Mouse (Mus musculus): Measurements from ENCODE around the gene Scg5.

The Scg5 gene

DNA sequence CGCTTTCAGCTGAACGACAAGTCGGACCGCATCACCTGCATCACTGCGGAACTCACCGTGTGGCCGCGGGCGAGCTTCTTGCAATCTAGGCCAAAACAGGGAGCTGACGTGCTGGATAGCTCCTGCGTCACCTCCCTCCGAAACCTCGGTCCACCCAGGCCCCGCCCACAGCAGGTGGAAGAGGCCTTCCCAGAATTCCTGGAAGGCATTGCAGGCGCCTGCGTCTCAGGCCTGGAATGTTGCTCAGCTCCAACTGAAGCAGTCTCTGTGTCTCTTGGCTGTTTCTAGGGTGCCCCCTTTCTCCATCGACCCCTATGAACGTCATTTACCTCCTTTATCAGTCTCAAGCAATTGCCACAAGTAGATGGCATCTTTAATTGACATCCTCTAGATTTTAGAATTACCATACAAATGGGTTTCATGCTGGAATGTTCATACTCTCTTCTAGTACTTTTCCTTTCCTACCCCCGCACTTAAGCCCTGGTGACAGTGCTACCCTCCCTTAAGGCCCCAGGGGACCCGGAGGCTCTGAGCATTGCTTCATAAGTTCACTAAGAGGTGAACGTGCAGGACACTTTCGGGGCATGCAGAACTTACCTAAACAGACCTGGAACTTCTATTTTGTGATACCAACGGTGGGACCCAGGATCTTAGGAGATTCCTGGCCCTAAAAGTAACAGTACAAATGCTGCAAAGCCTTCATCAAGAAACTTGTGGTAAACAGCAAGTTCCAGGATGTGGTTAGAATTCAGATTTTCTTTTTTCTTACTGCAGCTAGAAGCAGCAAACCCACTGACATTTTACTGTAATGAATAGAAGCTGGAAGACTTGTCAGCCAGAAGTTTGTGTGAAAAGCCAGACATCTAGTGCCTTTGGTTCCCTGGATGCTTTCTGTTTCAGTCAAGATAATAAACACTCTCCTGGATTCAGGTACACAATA lies at the start of gene Scg5:
Scg5 (minus strand) TSS at position 179 of the 940 bp plus-strand sequence.
- DNase-seq (ENCODE audit: low spot score in 2 of 2), result no peak

DNA sequence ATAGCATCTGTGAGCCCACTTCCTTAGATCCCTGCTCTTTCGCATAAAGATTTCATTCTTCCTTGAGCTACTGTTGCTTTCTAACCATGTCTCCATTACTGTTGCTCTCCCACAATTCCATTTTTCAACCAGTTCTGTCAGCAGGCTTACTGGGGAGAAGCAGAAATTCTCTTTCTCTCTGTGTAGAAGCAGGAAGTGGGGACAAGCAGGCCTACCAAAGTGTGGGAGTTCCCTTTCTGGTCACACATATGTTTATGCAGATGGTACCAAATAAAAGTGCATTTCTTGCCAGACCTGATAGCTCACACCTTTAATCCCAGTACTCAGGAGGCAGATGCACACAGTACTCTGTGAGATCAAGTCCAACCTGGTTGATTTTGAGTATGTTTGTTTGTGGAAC lies 41.2 kb upstream of the Scg5 start:
- no peak for DNase-seq (ENCODE audit: low spot score in 2 of 2)

- DNase-seq (ENCODE audit: low spot score in 2 of 2), result no peak
These were observed 39.5 kb upstream of the Scg5 start for GRCm38 (mm10) chr2:113868404-113868803.

GRCm38 (mm10) chr2:113866155-113866554 lies 37.2 kb upstream of the Scg5 start:
- no peak for DNase-seq (ENCODE audit: low spot score in 2 of 2)

GRCm38 (mm10) chr2:113849141-113849540 lies 20.2 kb upstream of the Scg5 start:
- no peak for DNase-seq (ENCODE audit: low spot score in 2 of 2)

DNA sequence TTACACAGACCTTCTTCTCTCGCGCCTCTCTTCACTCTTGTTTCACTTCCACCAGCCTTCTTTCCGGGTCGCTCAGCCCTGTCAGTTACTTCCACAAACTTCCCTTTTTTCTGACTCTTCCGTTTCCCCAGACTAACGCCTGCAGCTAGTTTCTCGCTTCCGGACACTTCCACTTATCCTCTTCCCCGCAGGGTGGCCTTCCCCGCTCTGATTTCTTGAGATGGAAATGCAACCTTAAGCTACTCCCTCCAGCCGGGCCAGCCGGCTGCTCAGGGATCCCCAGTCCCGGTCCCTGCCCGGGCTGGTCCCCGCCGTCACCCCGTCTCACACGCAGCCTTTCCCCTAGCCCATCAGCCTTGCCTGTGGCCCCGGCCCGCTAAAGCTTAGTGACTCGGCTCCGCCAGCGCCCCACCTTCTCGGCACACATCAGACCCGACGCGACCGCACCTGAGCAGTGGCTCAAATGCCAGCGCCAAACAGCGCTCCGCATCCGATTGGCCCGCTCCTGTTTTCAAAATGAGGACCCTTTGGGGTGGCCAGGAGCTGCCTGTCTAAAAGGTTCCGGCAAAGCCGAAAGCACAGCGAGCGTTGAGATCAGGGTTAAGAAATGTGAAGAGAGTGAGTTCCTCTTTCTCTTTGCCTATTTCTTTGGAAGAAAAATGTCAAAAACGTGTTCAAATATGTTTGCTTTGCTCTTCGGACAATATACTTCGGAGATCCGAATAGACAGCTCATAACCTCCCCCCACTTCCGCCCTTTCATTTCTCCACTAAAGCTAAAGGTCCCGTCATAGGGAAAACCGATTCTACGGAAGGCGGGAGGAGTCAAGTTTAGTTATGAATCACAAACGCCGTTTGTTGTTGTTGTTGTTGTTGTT lies 19.6 kb upstream of the Scg5 start, which contains the start of gene Arhgap11a:
Arhgap11a (minus strand) TSS at position 417 of the 877 bp plus-strand sequence.
- DNase-seq (ENCODE audit: low spot score in 2 of 2), result peak; percentile 88 to 94

DNA sequence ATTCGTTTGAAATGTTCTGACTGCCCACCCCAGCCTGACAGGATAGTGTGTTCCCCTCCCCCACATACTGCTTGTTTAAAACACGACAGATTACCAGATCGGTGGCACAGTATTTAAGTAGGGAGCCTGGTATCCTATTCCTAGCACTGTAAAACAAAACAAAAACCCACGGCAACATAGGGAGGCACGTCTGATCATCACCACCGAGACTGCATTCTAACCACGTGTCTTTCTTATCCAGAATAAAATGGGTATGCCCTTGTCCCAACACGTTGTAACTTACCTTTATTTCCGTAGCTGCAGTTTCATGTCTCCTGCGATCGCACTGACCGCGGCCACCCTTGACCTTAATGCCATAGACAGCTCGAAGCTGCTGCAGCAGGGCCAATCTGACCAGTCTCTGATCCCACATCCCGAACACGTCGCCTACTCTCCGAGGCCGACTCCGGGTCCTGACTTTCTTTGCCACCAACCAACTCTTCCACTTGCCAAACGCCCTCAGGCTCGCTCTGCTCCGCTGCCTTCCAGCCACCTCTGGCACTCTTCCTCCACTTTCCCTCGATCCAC lies 18.8 kb upstream of the Scg5 start:
- no peak for DNase-seq (ENCODE audit: low spot score in 2 of 2)

GRCm38 (mm10) chr2:113845081-113845480 lies 16.2 kb upstream of the Scg5 start:
- no peak for DNase-seq (ENCODE audit: low spot score in 2 of 2)

DNA sequence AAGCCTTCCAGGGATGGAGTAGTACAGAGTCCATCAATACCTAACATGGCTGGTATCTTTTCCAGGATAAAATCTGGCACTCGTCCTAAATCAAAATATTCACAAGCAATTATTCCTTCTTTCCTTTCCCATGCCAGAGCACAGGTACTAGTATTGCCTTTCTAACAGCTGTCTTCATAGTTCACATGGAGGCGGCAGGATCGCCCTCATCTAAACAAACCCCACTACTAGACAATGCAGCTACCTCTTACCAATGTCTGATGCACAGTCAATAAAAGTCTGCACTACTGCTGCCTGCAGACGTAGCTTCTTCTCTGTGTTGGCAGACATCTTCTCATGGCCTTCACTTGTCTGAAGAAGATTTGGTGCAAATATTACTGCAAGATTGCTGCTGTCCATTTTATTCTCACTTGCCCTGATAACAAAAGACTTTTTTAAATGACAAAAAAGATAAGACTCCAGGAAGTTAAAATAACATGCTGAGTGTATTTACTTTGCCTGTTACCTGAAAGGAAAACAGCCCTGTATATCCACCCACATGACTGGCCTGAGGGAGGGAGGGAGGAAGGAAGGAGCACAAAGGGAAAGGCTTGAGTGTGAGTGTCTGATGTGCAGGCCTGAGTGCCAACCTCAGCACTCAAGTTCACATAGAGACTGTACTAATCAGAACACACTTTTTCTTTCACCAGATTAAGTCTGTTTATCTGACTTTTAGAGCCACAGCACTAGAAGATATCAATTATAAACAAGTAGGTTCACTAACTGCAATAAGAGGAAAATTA lies 12.9 kb upstream of the Scg5 start:
- no peak for DNase-seq (ENCODE audit: low spot score in 2 of 2)

DNA sequence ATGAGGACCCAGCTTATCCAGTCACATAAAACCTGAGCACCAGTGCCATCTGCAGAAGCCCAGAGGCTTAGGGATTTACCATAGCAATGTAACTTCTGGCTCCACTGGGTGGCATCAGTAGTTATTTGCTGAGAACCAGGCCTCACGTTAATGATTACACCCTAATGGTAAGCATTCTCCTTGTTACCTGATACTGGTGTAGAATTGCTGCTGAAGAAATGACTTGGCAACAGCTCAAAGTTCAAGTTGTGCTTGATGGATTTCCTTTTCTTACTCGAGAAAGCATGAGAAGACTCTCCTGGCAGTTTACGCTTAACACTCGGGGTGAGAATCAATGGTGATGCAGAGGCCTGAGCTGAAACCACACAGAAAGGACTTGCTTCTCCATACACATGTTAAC lies 10.6 kb upstream of the Scg5 start:
- no peak for DNase-seq (ENCODE audit: low spot score in 2 of 2)

- no peak for DNase-seq (ENCODE audit: low spot score in 2 of 2)
These were observed 6.3 kb upstream of the Scg5 start for GRCm38 (mm10) chr2:113835219-113835618.

DNA sequence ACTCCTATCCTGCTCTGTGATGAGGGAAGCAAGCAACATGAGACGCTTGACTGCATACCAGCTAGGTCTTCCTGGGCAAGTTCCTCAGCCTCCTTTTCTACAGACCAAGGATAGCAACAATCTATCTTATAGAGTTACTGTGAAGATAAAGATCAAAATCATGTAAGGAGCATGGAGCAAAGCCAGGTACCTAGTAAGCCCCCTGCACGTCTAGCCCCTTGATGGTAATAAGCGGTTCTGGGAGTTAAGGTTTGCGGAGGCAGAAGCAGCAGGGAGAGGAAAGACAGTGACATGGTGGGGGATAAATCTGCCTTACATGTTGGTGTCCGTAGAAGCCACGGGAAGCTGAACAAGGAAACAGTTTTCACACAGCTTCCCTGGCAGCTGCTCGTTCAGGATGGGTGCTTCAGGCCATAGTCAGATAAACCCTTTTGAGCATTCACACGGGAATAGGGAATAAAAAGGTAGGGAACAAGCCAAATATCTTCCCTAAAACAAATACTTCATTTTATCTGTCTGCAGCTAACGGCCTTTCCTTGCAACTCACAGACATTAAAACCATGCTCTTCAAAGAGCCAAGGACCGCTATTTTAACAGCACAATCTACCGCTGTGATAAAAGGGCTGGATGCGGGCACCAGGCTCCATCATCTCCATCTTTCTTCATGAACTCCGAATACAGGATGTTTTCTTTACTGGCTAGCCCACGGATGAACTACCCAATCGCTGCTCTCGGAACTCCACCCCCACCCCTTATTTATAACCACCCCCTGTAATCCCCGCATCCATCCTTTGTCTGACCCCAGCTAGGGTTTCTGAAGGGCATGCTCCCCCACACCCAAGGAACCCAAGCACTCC lies 607 bp downstream of the Scg5 start:
- DNase-seq (ENCODE audit: low spot score in 2 of 2), result no peak

- DNase-seq (ENCODE audit: low spot score in 2 of 2), result peak; percentile 13 to 19
These were observed 5.0 kb downstream of the Scg5 start for GRCm38 (mm10) chr2:113823909-113824308.

GRCm38 (mm10) chr2:113822367-113822766 lies 6.6 kb downstream of the Scg5 start:
- DNase-seq (ENCODE audit: low spot score in 2 of 2), result no peak

GRCm38 (mm10) chr2:113821176-113821734 lies 7.7 kb downstream of the Scg5 start:
- no peak for DNase-seq (ENCODE audit: low spot score in 2 of 2)

DNA sequence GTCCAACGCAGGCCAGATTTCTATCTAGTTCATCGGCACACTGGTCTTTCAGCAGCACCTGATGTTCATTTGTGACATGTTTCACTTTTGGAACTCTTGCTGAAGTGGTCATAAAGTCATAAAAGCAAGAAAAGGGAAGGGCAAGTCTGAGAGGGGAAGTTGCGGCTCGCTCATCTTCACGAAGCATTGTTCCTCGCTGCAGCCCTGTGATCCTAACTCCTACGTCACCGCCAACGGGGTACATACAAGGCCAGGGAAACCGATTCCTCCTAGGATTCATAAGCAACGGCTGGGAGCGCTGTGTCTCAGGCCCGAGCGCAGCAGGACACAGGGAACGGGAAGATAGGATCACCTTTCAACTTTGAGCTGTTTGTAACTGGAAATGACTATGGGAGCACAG lies 8.8 kb downstream of the Scg5 start:
- peak in 1 of 2 experiments; percentile 9 for DNase-seq (ENCODE audit: low spot score in 2 of 2)

- no peak for DNase-seq (ENCODE audit: low spot score in 2 of 2)
These were observed 11.0 kb downstream of the Scg5 start for GRCm38 (mm10) chr2:113817681-113818606.

- DNase-seq (ENCODE audit: low spot score in 2 of 2), result peak in 1 of 2 experiments; percentile 19
These were observed 21.3 kb downstream of the Scg5 start for GRCm38 (mm10) chr2:113807640-113808039.
